Mouse (Mus musculus): ENCODE measurements around the gene Nup214.
"Not testable (repeated sequence)": the region's sequence is repeated elsewhere in the genome, so short reads cannot be mapped to it uniquely, and the experiment has no call there.

Nup214 gene

GRCm38 (mm10) chr2:31964191-31964590 lies 10.0 kb upstream of the Nup214 start:
- DNase-seq (ENCODE audit: low spot score) = no peak

DNA sequence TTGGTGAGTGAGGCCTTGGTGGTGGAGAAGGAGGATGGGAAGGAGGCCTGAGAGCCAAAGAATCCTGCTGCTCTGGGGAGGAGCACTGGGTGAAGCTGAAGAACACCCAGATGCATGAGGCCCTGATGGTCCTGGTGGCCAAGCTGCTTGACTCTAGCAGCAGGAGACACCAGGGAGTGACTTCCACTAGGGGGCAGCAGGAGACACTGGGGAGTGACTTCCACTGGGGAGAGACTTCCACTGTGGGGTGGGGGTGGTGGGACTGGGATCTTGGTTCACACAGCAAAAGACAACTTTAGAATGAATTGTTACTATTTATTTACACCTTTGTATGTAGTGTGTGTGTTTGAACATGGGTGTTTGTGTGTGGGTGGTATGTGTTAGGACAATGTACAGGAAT lies 9.1 kb upstream of the Nup214 start:
- DNase-seq (ENCODE audit: low spot score) = peak; percentile 45

GRCm38 (mm10) chr2:31966801-31967200 lies 7.4 kb upstream of the Nup214 start:
- DNase-seq (ENCODE audit: low spot score) = no peak

DNA sequence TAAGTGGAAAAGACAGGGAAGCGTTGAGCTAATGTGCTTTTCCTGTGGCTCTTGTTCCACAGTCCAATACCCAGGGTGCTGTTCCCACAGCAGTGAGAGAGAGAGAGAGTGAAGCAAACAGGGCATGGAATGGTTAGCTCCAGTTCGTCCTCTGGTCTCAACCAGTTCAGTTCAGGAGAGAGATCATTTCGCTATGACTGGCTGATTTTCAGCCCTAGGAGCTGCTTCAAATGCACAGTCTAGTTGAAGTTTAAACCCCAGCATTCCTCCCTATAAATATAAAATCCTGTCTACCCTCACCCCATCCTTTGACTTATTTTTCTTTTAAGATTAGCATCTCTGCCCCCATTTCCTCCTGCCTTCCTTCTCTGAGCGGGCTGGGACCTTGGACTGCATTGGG lies 1.6 kb upstream of the Nup214 start:
- no peak for DNase-seq (ENCODE audit: low spot score)

DNA sequence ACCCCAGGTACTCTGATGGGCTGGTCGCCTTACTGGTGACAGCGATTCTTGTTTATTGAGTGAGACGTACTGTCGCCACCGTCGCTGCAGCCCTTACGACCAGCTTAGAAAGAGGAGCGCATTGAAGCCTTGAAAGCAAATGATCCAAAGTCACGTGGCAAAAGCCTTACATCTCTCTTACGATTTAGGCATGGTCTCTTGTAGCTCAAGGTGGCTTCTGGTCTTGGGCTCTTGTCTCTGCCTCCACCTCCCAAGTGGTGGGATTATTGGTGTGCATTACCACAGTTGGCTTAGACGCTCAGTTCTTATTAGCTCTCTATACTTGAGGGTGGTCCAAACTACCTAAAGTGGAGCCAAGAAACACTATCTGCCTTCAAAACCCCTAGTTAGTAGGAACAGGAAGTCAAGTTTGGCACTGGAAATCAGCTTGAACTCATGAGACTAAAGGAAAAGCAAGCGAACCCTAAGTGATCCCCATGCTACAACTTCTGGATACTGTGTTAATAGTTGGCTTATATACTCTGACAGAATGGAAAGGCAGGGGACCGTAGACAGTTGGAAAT lies 654 bp downstream of the Nup214 start:
- DNase-seq (ENCODE audit: low spot score) = no peak

DNA sequence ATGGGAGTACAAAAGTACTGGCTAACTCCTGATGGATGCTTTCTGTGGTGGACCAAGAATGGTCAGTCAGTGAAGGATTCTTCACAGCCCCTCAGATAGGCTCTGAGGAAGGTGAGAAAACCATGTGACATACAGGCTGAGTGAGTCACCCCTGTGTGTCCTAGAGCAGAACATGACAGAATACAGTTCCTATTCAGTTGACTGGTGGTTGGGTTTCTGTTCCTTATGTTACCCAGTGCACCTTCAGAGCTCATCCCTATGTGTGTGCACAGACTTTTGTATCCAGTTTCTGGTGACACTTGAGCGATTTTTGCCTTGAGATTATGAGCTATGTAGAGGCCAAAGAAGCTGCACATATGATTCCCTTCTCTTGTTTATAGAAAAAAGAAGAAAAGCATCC lies 13.5 kb downstream of the Nup214 start:
- no peak for DNase-seq (ENCODE audit: low spot score)

- no peak for DNase-seq (ENCODE audit: low spot score)
Observed at GRCm38 (mm10) chr2:31990961-31991360, 16.7 kb downstream of the Nup214 start.

DNA sequence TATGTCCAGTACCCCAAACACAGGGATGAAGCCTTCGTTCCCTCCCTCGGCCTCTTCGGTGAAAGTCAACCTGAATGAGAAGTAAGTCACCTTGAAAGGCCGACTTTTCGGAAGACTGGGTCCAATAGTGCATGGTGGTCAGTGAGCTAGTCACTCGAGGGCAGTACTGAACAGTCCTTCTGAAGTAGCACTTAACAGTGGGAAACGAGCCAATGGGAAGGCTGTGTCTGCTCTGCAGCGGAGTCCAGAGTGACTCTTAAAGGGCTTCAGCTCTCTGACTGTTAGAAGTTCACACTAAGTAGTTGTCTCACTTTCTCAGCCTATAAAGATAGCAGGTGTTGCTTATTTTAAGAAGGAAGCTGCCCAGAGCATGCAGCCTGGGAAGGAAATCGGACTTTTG lies 20.7 kb downstream of the Nup214 start:
- DNase-seq (ENCODE audit: low spot score) = no peak

GRCm38 (mm10) chr2:31996060-31996459 lies 21.8 kb downstream of the Nup214 start:
- peak; percentile 75 for DNase-seq (ENCODE audit: low spot score)

DNA sequence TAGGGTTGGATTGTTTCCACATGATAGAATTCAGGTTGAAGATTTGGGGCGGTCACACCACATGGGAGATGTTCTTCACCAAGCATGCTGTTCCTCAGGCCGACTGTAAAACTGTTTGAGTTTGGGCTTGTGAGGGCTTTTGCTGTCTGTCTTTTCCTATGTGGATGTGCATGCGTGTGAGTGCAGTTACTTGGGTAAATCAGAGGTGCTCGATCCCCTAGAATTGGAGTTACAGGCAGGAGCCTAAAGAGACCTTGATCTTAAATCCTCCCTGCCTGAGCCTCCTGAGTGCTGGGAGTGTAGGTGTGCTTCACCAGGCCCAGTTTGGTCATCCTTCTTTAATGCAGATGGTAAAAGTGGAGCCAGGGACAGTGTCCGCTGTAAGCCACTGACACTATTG lies 23.3 kb downstream of the Nup214 start:
- DNase-seq (ENCODE audit: low spot score) = no peak

GRCm38 (mm10) chr2:31998443-31998842 lies 24.2 kb downstream of the Nup214 start:
- no peak for DNase-seq (ENCODE audit: low spot score)

DNA sequence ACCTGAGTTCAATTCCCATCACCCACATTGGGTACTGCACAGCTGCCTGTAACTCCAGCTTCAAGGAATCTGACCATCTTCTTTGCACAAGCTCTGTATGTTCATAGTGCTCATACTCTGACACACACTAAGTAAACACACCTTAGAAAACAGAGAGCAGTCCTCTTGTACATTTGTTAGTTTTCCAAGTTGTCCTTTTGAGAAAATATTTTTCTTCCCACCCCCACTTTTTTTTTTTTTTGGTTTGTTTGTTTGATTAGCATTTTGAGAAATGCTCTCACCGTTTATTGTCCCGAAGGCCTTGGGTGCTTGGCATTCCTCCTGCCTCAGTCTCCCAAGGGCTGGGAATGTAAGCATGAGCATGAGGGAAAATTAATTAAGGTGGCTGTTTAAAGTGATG lies 34.1 kb downstream of the Nup214 start:
- DNase-seq (ENCODE audit: low spot score) = no peak

DNA sequence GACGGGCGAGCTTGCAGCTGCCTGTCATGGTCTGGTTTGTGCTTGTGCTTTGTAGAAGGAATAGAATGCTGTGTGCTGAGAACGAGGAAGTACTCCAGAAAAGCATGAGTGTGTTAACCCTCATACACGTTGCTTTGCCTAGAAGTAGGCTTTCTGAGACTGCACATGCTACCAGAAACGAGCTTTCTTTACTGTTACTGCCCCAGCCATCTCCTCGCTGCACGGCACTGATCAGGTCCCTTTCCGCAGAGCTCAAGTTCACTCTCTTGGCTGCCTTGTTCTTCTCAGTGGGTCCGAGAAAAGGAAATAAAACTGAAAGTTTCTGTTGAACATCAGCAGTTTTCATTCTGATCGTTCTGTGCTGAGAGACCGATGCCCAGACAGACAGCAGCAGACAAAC lies 34.5 kb downstream of the Nup214 start:
- DNase-seq (ENCODE audit: low spot score) = no peak

DNA sequence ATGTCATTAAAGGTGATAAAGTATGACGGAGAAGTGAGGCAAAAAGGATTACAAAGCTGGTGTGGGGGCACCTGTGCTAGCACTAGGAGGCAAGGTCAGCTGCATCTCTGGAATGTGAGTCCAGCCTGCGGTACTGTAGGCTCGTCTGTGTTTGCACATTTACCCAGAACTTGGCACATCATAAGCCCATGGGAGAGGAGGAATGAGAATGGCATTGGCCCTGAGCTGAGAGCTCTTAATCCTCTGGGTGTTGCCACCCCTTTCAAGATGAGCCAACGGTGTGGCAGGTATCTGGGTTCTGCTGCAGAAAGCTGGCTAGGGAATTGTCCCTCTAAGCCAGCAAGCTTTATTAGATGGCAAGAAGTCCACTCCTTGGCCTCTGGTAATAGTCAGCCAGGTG lies 45.5 kb downstream of the Nup214 start:
- no peak for DNase-seq (ENCODE audit: low spot score)

DNA sequence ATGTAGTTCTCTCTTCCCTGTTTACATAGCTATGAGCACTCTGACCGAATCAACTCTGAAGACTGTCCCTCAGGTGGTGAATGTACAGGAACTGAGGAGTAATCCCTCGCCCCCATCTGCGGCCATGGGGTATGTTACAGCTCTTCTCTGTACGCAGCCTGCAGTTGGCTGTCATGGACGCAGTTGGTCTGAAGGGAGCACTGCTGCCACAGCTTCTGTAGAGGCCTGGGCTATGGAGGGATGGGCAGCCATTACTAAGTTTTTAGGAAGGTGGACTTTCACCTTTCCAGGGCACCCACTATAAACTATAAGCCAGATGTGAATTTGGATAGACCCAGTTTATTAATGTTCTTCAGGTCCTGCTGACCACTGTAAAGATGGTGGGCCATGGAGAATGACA lies 46.0 kb downstream of the Nup214 start:
- DNase-seq (ENCODE audit: low spot score) = no peak

GRCm38 (mm10) chr2:32024372-32024771 lies 50.1 kb downstream of the Nup214 start:
- no peak for DNase-seq (ENCODE audit: low spot score)

DNA sequence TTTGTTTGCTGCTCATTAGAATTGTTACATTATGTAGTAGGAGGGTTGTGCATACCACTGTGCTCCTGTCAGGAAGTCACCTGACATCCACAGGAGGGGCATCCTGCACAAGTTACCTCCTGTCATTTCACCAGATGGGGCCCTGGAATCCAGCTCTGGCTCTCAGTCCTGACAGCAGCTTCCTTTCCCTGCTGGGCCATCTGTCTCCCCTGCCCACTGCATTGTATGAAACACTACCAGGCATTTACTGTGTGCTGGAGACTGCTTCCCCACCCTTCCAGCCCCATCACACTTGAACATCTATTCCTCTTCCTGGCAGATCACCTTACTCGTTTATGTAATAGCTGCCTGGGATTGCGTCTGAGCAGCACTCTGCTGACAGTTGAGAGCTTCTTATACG lies 55.4 kb downstream of the Nup214 start:
- peak; percentile 40 for DNase-seq (ENCODE audit: low spot score)

DNA sequence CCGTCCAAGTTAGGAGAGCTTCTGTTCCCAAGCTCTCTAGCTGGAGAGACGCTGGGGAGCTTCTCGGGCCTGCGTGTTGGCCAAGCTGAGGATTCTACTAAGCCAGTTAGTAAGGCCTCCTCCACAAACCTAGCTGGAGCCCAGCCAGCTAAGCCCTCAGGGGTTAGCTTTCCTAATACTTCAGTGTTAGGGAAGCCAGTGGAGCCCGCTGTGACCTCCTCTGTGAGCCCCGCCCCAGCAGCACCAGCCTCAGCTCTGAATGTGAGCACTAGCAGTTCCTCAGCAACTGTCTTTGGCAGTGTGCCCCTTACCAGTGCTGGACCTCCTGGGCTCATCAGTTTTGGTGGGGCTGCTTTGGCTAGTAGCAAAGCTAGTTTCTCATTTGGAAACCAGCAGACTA lies 59.2 kb downstream of the Nup214 start:
- peak; percentile 21 for DNase-seq (ENCODE audit: low spot score)

DNA sequence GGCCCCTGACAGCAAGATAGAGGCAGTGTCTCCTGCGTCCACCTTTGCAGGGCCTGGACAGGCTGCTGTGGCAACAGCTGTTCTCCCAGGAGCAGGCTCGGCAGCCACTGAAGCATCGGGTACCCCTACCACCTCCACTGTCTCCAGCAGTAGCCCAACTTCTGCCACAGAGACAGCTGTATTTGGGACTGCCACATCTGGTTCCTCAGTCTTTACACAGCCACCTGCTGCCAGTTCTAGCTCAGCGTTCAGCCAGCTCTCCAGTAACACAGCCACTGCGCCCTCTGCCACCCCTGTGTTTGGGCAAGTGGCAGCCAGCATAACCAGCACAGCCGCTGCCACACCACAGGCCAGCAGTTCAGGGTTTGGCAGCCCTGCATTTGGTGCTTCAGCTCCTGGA lies 60.0 kb downstream of the Nup214 start:
- DNase-seq (ENCODE audit: low spot score) = no peak

GRCm38 (mm10) chr2:32037279-32037858 lies 63.1 kb downstream of the Nup214 start:
- no peak for DNase-seq (ENCODE audit: low spot score)

DNA sequence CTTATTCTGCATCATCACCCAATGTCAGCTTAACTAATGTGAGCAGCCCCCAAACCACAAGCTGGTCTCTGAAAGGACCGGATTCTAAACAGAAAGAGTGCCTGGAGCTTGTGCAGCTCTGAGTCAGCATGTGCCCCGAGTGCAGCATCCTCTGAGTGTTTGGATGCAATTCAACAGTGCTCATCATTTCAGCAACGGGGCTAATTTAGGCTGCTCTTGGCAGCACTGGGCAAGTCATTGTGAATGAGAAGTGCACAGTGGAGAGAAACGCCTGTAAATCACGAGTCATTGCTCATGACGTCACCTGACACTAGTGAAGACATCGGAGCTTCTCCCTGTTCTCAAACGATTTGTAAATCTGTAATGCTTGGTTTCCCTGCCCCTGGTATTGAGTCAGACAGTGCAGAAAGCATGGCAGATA lies 64.4 kb downstream of the Nup214 start:
- peak; percentile 57 for DNase-seq (ENCODE audit: low spot score)

DNA sequence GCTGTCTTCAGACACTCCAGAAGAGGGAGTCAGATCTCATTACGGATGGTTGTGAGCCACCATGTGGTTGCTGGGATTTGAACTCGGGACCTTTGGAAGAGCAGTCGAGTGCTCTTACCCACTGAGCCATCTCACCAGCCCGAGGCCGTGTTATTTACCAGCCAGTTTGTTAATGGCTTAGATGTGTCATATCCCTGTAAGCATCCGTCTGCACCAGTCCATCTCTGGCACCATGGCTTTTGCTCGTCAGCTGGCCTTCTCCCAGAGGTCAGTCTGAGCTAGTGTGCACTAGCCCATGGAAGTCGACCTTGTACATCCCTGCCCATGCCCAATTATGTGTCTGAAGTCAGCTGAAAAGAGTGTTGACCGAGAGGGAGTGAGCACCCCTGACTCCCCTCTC lies 66.4 kb downstream of the Nup214 start:
- not testable (repeated sequence) for DNase-seq (ENCODE audit: low spot score)

GRCm38 (mm10) chr2:32041087-32041486 lies 66.9 kb downstream of the Nup214 start:
- no peak for DNase-seq (ENCODE audit: low spot score)

GRCm38 (mm10) chr2:32043836-32044235 lies 69.6 kb downstream of the Nup214 start:
- DNase-seq (ENCODE audit: low spot score) = no peak
